ENCODE assay signal across 18 mouse cellular contexts in genomic region chr19:24811451-24811850, GRCm38 (mm10). TPM values are rescaled to one million over a fixed set of nuclear protein-coding genes. Genes with fewer than 3 reads are reported as not detected.
DNase-seq lines count a peak whose midpoint lies in the region; ATAC-seq and TF ChIP-seq lines count a peak whose summit lies in the region.
"Had no signal": no experiment of that assay in that cellular context is flagged by ENCODE, and none has a peak within 500 bp of the region (broad histone marks: within the 10 kb centered on the region; RNA-seq: fewer than 3 reads in every experiment).

No protein-coding gene starts in this region.

- TF ChIP-seq CTCF in kidney, postnatal 0 days (IDR thresholded peaks at IDR 0.05; ENCODE audit: low read depth), result no peak
- no peak for TF ChIP-seq CTCF in Patski (IDR thresholded peaks at IDR 0.05)

- 67% methylated on average over 10 of the region's 10 CpGs for WGBS in kidney, postnatal 0 days
- 68% methylated on average over 10 of the region's 10 CpGs for WGBS in embryonic facial prominence, embryonic 10.5 days
- 53% methylated on average over 10 of the region's 10 CpGs for WGBS in stomach, embryonic 16.5 days
- 74% methylated on average over 10 of the region's 10 CpGs for WGBS in hindbrain, embryonic 13.5 days

- DNase-seq in kidney, postnatal 0 days (ENCODE audit: low spot score), result peak; percentile 44
- no peak for DNase-seq in kidney, adult 8-10 months
- peak; percentile 17 for DNase-seq in Patski (ENCODE audit: low read depth, low spot score)
- peak; percentile 21 for DNase-seq in embryonic facial prominence, embryonic 10.5 days (ENCODE audit: low spot score)
- no peak for DNase-seq in layer of hippocampus, adult 18-20 months (ENCODE audit: low spot score in 2 of 2)
- DNase-seq: cerebellum, postnatal 10 days; lung, adult 2 months; retina, postnatal 1 day; thymus, postnatal 36 days had no signal

- CTCF ChIA-PET in Patski (lab: Charles Lee), result interaction anchor here (1.0 to 2.0 kb wide), 2 partner anchors 23 to 58 kb away, joined by 3 to 5 read pairs; no protein-coding TSS in a partner anchor

- in situ Hi-C loops in Patski (cut with MboI; ENCODE audit: low pct_unique_long_range_greater_than_20kb), result no loop called here

- no peak overlapping the region for H3K9ac ChIP-seq in kidney, postnatal 0 days (ENCODE audit: low read depth, low read length)
- H3K9ac ChIP-seq in stomach, embryonic 16.5 days (ENCODE audit: low read length), result no peak overlapping the region
- no peak overlapping the region for H3K9ac ChIP-seq in hindbrain, embryonic 13.5 days
- H3K9ac ChIP-seq: forebrain, embryonic 13.5 days; heart, embryonic 15.5 days had no signal

- no peak overlapping the region for H3K4me2 ChIP-seq in kidney, postnatal 0 days (ENCODE audit: low read length)
- no peak overlapping the region for H3K4me2 ChIP-seq in stomach, embryonic 16.5 days (ENCODE audit: low read depth, low read length)
- H3K4me2 ChIP-seq in hindbrain, embryonic 13.5 days, result no peak overlapping the region
- H3K4me2 ChIP-seq: forebrain, embryonic 13.5 days; heart, embryonic 15.5 days had no signal

- no peaks in the 10 kb centered on the region for H3K27me3 ChIP-seq in kidney, postnatal 0 days (ENCODE audit: insufficient read depth, low read length)
- H3K27me3 ChIP-seq in Patski, result no peaks in the 10 kb centered on the region
- peaks cover 24% of the 10 kb centered on the region for H3K27me3 ChIP-seq in embryonic facial prominence, embryonic 10.5 days (replicated peaks; ENCODE audit: low read depth, poor library complexity, severe bottlenecking)
- no peaks in the 10 kb centered on the region for H3K27me3 ChIP-seq in stomach, embryonic 16.5 days (ENCODE audit: control insufficient read depth, insufficient read depth, low read length)
- H3K27me3 ChIP-seq in hindbrain, embryonic 13.5 days, result peaks cover 84% of the 10 kb centered on the region
- H3K27me3 ChIP-seq: forebrain, embryonic 13.5 days; heart, embryonic 15.5 days had no signal

- H3K4me1 ChIP-seq in kidney, postnatal 0 days (replicated peaks; ENCODE audit: insufficient read depth, low read length), result no peaks in the 10 kb centered on the region
- peaks cover 29% of the 10 kb centered on the region for H3K4me1 ChIP-seq in embryonic facial prominence, embryonic 10.5 days
- H3K4me1 ChIP-seq in stomach, embryonic 16.5 days (ENCODE audit: control insufficient read depth, insufficient read depth, low read length), result peaks cover 5% of the 10 kb centered on the region; the same call in 1 of the 2 replicates
- peaks cover 13% of the 10 kb centered on the region; the same call in 1 of the 2 replicates for H3K4me1 ChIP-seq in hindbrain, embryonic 13.5 days (replicated peaks)
- H3K4me1 ChIP-seq: heart, embryonic 15.5 days had no signal

- H3K4me3 ChIP-seq in kidney, postnatal 0 days (replicated peaks; ENCODE audit: low read depth, low read length), result no peak overlapping the region
- H3K4me3 ChIP-seq in embryonic facial prominence, embryonic 10.5 days, result no peak overlapping the region
- H3K4me3 ChIP-seq in stomach, embryonic 16.5 days (replicated peaks; ENCODE audit: low read length), result no peak overlapping the region
- no peak overlapping the region for H3K4me3 ChIP-seq in hindbrain, embryonic 13.5 days
- H3K4me3 ChIP-seq: forebrain, embryonic 13.5 days; heart, embryonic 15.5 days; hindbrain, embryonic 10.5 days; left cerebral cortex, adult 2 months had no signal

- POLR2A ChIA-PET in Patski (lab: Charles Lee), result no interaction called here

- no peak overlapping the region for H3K27ac ChIP-seq in kidney, postnatal 0 days
- no peak overlapping the region for H3K27ac ChIP-seq in embryonic facial prominence, embryonic 10.5 days (replicated peaks)
- peak overlapping the region; percentile 15; the same call in 1 of the 2 replicates for H3K27ac ChIP-seq in stomach, embryonic 16.5 days (ENCODE audit: low read length)
- no peak overlapping the region for H3K27ac ChIP-seq in hindbrain, embryonic 13.5 days
- H3K27ac ChIP-seq: forebrain, embryonic 13.5 days; heart, embryonic 15.5 days; hindbrain, embryonic 10.5 days; left cerebral cortex, adult 2 months; macrophage had no signal

- no peaks in the 10 kb centered on the region for H3K36me3 ChIP-seq in kidney, postnatal 0 days (ENCODE audit: insufficient read depth, low read length)
- H3K36me3 ChIP-seq in embryonic facial prominence, embryonic 10.5 days (replicated peaks), result no peaks in the 10 kb centered on the region
- H3K36me3 ChIP-seq in stomach, embryonic 16.5 days (ENCODE audit: control insufficient read depth, insufficient read depth, low read length), result no peaks in the 10 kb centered on the region
- H3K36me3 ChIP-seq in hindbrain, embryonic 13.5 days, result no peaks in the 10 kb centered on the region
- H3K36me3 ChIP-seq: G1E; heart, embryonic 15.5 days; hindbrain, embryonic 10.5 days had no signal

- no peak; the same call in 1 of the 2 replicates for ATAC-seq in kidney, postnatal 0 days (replicated peaks; ENCODE audit: low FRiP score, low read depth)
- no peak for ATAC-seq in Patski
- ATAC-seq in stomach, embryonic 16.5 days (ENCODE audit: insufficient read depth, low FRiP score), result peak; percentile 29; the same call in 1 of the 2 replicates
- no peak for ATAC-seq in hindbrain, embryonic 13.5 days (ENCODE audit: low FRiP score)
- ATAC-seq: forebrain, embryonic 13.5 days had no signal

- no peaks in the 10 kb centered on the region for H3K9me3 ChIP-seq in kidney, postnatal 0 days (replicated peaks; ENCODE audit: low read length)
- no peaks in the 10 kb centered on the region for H3K9me3 ChIP-seq in embryonic facial prominence, embryonic 10.5 days
- no peaks in the 10 kb centered on the region for H3K9me3 ChIP-seq in stomach, embryonic 16.5 days (replicated peaks; ENCODE audit: control insufficient read depth, low read length)
- H3K9me3 ChIP-seq in hindbrain, embryonic 13.5 days, result no peaks in the 10 kb centered on the region
- H3K9me3 ChIP-seq: forebrain, embryonic 13.5 days; G1E; heart, embryonic 15.5 days; hindbrain, embryonic 10.5 days had no signal

RNA-seq across cellular contexts. Expression of gene Pgm5, which starts 50.2 kb away (rescaled TPM):
- polyA plus RNA-seq in kidney, postnatal 0 days (2015; fragmentation: Nextera tagmentation; extraction: Ambion mirVana), result 0.87 and 0.96 TPM in 2 replicates
- polyA plus RNA-seq in Patski (2021), result 4.0 TPM
- 0.10 and 0.24 TPM in 2 replicates for polyA plus RNA-seq in embryonic facial prominence, embryonic 10.5 days (2016; fragmentation: Nextera tagmentation; extraction: Ambion mirVana)
- polyA plus RNA-seq in stomach, embryonic 16.5 days (2015; fragmentation: Nextera tagmentation; extraction: Ambion mirVana), result 7.3 and 10.5 TPM in 2 replicates
- polyA plus RNA-seq in hindbrain, embryonic 13.5 days (2015; fragmentation: Nextera tagmentation; extraction: Ambion mirVana), result 0.65 and 1.4 TPM in 2 replicates
- total RNA-seq in layer of hippocampus, adult 18-20 months (2021), result 1 to 10 TPM; 3.5 to 4.1 TPM
- total RNA-seq: granulocyte monocyte progenitor cell, adult 5-6 weeks had no signal
- polyA plus RNA-seq: G1E had no signal

Comparison
In these comparisons a context has a peak if more than half of its experiments do, and no peak if none do; other contexts are left out.
1. DNase-seq: peak in kidney, postnatal 0 days (single experiment), Patski (single experiment) and embryonic facial prominence, embryonic 10.5 days (single experiment); none in kidney, adult 8-10 months (0 of 2) and layer of hippocampus, adult 18-20 months (0 of 2).